Mouse (Mus musculus) leukemia stem cell, adult 10-12 weeks (primary cell): Measurements from ENCODE around the gene Rps2. TPM values are rescaled to one million over a fixed set of nuclear protein-coding genes. Genes with fewer than 3 reads are reported as not detected.

Experiments used
- polyA plus RNA-seq: library from polyadenylated mRNA; stranded (reverse); fragments of >175 nt; gene quantifications from 2 replicates; pipeline ENCODE4 v1.2.3, GENCODE M21; 2012; ENCODE audit warnings: low replicate concordance

Rps2 gene
- polyA plus RNA-seq = 69.0 and 456 TPM in 2 replicates

GRCm38 (mm10) chr17:24717943-24718342 is at the start of gene Rps2, which contains the start of gene Rnf151:
TSS of gene Rps2 (plus strand) at chr17:24718116.
TSS of gene Rnf151 (minus strand) at chr17:24718063.

GRCm38 (mm10) chr17:24669545-24670245 is 48.2 kb upstream of the Rps2 start, which contains the start of gene Zfp598:
TSS of gene Zfp598 (plus strand) at chr17:24669687.

GRCm38 (mm10) chr17:24689251-24690081 is 28.4 kb upstream of the Rps2 start, which contains the start of gene Syngr3:
TSS of gene Syngr3 (minus strand) at chr17:24689955.

GRCm38 (mm10) chr17:24696011-24696697 is 21.8 kb upstream of the Rps2 start, which contains the start of the genes Gfer and Noxo1:
TSS of gene Gfer (minus strand) at chr17:24696156.
TSS of gene Noxo1 (plus strand) at chr17:24696234.

GRCm38 (mm10) chr17:24706982-24707800 is 10.7 kb upstream of the Rps2 start, which contains the start of gene Tbl3:
TSS of gene Tbl3 (minus strand) at chr17:24707660.

GRCm38 (mm10) chr17:24724184-24724583 is 6.3 kb downstream of the Rps2 start, which contains the start of gene Ndufb10:
TSS of gene Ndufb10 (minus strand) at chr17:24724478.

GRCm38 (mm10) chr17:24727618-24728017 is 9.7 kb downstream of the Rps2 start, which contains the start of gene Rpl3l:
TSS of gene Rpl3l (plus strand) at chr17:24727820.

GRCm38 (mm10) chr17:24736330-24737051 is 18.6 kb downstream of the Rps2 start, which contains the start of gene Msrb1:
TSS of gene Msrb1 (plus strand) at chr17:24736642.

GRCm38 (mm10) chr17:24752415-24753394 is 34.8 kb downstream of the Rps2 start, which contains the start of gene Hs3st6:
TSS of gene Hs3st6 (plus strand) at chr17:24752988.

Other genes starting within 250 kb of the Rps2 start
- 21.8 and 23.0 TPM in 2 replicates for gene E4f1, start 247.8 kb upstream of the Rps2 start, polyA plus RNA-seq
- gene Pgp, start 247.7 kb upstream of the Rps2 start, polyA plus RNA-seq = 86.0 and 114 TPM in 2 replicates
- 0.56 and 0.61 TPM in 2 replicates for gene Bricd5, start 244.2 kb upstream of the Rps2 start, polyA plus RNA-seq
- gene Mlst8, start 239.0 kb upstream of the Rps2 start, polyA plus RNA-seq = 6.4 and 15.9 TPM in 2 replicates
- gene Caskin1, start 229.5 kb upstream of the Rps2 start, polyA plus RNA-seq = 0.03 TPM in 1 of 2 replicates, not detected in the other
- gene Traf7, start 190.2 kb upstream of the Rps2 start, polyA plus RNA-seq = 121 and 190 TPM in 2 replicates
- 0.14 and 1.1 TPM in 2 replicates for gene Rab26, start 183.9 kb upstream of the Rps2 start, polyA plus RNA-seq
- 8.9 and 14.3 TPM in 2 replicates for gene Pkd1, start 168.3 kb upstream of the Rps2 start, polyA plus RNA-seq
- gene Tsc2, start 85.5 kb upstream of the Rps2 start, polyA plus RNA-seq = 37.0 and 60.0 TPM in 2 replicates
- gene Nthl1, start 85.4 kb upstream of the Rps2 start, polyA plus RNA-seq = 4.3 and 4.4 TPM in 2 replicates
- gene Slc9a3r2, start 67.8 kb upstream of the Rps2 start, polyA plus RNA-seq = 2.0 and 5.8 TPM in 2 replicates
- 1.1 and 4.6 TPM in 2 replicates for gene Npw, start 59.7 kb upstream of the Rps2 start, polyA plus RNA-seq
- 144 and 147 TPM in 2 replicates for gene Zfp598, start 48.4 kb upstream of the Rps2 start, polyA plus RNA-seq
- 0.56 and 0.62 TPM in 2 replicates for gene Syngr3, start 28.2 kb upstream of the Rps2 start, polyA plus RNA-seq
- gene Gfer, start 22.0 kb upstream of the Rps2 start, polyA plus RNA-seq = 134 TPM in 2 replicates
- gene Noxo1, start 21.9 kb upstream of the Rps2 start, polyA plus RNA-seq = 0.69 and 1.8 TPM in 2 replicates
- 20.7 and 32.9 TPM in 2 replicates for gene Tbl3, start 10.5 kb upstream of the Rps2 start, polyA plus RNA-seq
- gene Rnf151, start 53 bp upstream of the Rps2 start, polyA plus RNA-seq = 0.42 and 0.46 TPM in 2 replicates
- gene Ndufb10, start 6.4 kb downstream of the Rps2 start, polyA plus RNA-seq = 350 and 503 TPM in 2 replicates
- gene Rpl3l, start 9.7 kb downstream of the Rps2 start, polyA plus RNA-seq = not detected in 2 replicates
- 9.9 and 15.7 TPM in 2 replicates for gene Msrb1, start 18.5 kb downstream of the Rps2 start, polyA plus RNA-seq
- gene Hs3st6, start 34.9 kb downstream of the Rps2 start, polyA plus RNA-seq = not detected in 2 replicates
- not detected in 2 replicates for gene Meiob, start 86.2 kb downstream of the Rps2 start, polyA plus RNA-seq
- 39.1 and 51.7 TPM in 2 replicates for gene Hagh, start 122.0 kb downstream of the Rps2 start, polyA plus RNA-seq
- gene Fahd1, start 132.2 kb downstream of the Rps2 start, polyA plus RNA-seq = 6.2 and 6.5 TPM in 2 replicates
- gene Igfals, start 147.9 kb downstream of the Rps2 start, polyA plus RNA-seq = 0.14 TPM in 1 of 2 replicates, not detected in the other
- gene Nubp2, start 168.2 kb downstream of the Rps2 start, polyA plus RNA-seq = 10.5 and 114 TPM in 2 replicates
- 21.6 and 45.5 TPM in 2 replicates for gene Spsb3, start 168.5 kb downstream of the Rps2 start, polyA plus RNA-seq
- 31.8 and 37.9 TPM in 2 replicates for gene Eme2, start 177.0 kb downstream of the Rps2 start, polyA plus RNA-seq
- gene Mrps34, start 177.0 kb downstream of the Rps2 start, polyA plus RNA-seq = 81.1 and 115 TPM in 2 replicates
- gene Nme3, start 178.4 kb downstream of the Rps2 start, polyA plus RNA-seq = 16.0 and 19.6 TPM in 2 replicates
- gene Mapk8ip3, start 218.9 kb downstream of the Rps2 start, polyA plus RNA-seq = 38.3 and 49.4 TPM in 2 replicates
- gene Jpt2, start 242.6 kb downstream of the Rps2 start, polyA plus RNA-seq = 9.1 and 11.1 TPM in 2 replicates